Mouse (Mus musculus): Measurements from ENCODE around the gene Rps18. TPM values are rescaled to one million over a fixed set of nuclear protein-coding genes. Genes with fewer than 3 reads are reported as not detected.

The Rps18 gene
- total and polyA plus RNA-seq, 2 experiments = 252 to 1,933 TPM

- under 1% methylated on average over 16 of the region's 20 CpGs for WGBS
- no peak for DNase-seq (ENCODE audit: extremely low read depth, low read depth, low spot score)
- H3K27me3 ChIP-seq (ENCODE audit: control insufficient read depth, insufficient read depth, low read length) = no peaks in the 10 kb centered on the region
- peak overlapping the region; percentile 22; the same call in 1 of the 2 replicates for H3K27ac ChIP-seq (replicated peaks; ENCODE audit: insufficient read depth, low read depth, low read length)
- H3K36me3 ChIP-seq (ENCODE audit: control insufficient read depth, insufficient read depth, low read length) = peaks cover 20% of the 10 kb centered on the region; the same call in 1 of the 2 replicates
- peak overlapping the region; percentile 53 for H3K4me3 ChIP-seq (ENCODE audit: insufficient read depth, low read depth, low read length)
- peaks cover 11% of the 10 kb centered on the region for H3K4me1 ChIP-seq (ENCODE audit: control insufficient read depth, insufficient read depth, low read length)
- H3K9ac ChIP-seq (ENCODE audit: low read depth, low read length) = peak overlapping the region; percentile 62
- peaks cover 15% of the 10 kb centered on the region for H3K79me2 ChIP-seq (ENCODE audit: control insufficient read depth, insufficient read depth, low read length)
- no peak for TF ChIP-seq CTCF (IDR thresholded peaks at IDR 0.05; ENCODE audit: low read depth, low read length)
- TF ChIP-seq POLR2A (IDR thresholded peaks at IDR 0.05; ENCODE audit: extremely low read depth, insufficient read depth, low read length) = no peak
Observed at GRCm38 (mm10) chr17:33916294-33916693, 39.5 kb downstream of the Rps18 start.

GRCm38 (mm10) chr17:33915671-33916250 lies 40.0 kb downstream of the Rps18 start, which contains the start of the genes Tapbp and Zbtb22:
Gene Tapbp, plus strand, starts transcription at chr17:33915899.
Gene Zbtb22, plus strand, starts transcription at chr17:33915904.
- Histone ChIP-seq H3K27me3 (ENCODE audit: control insufficient read depth, insufficient read depth, low read length) (no peaks in the 10 kb centered on the region), H3K4me3 (ENCODE audit: insufficient read depth, low read depth, low read length) (peak within 1 kb of the TSS; percentile 53), H3K9ac (ENCODE audit: low read depth, low read length) (peak within 1 kb of the TSS; percentile 62), H3K36me3 (ENCODE audit: control insufficient read depth, insufficient read depth, low read length) (peaks cover 23% of the 10 kb centered on the region; the same call in 1 of the 2 replicates), H3K27ac (replicated peaks; ENCODE audit: insufficient read depth, low read depth, low read length) (peak within 1 kb of the TSS; percentile 22; the same call in 1 of the 2 replicates), H3K4me1 (ENCODE audit: control insufficient read depth, insufficient read depth, low read length) (peaks cover 11% of the 10 kb centered on the region), H3K79me2 (ENCODE audit: control insufficient read depth, insufficient read depth, low read length) (peaks cover 19% of the 10 kb centered on the region)
- under 1% methylated on average over 33 of the region's 34 CpGs for WGBS
- TF ChIP-seq CTCF (IDR thresholded peaks at IDR 0.05; ENCODE audit: low read depth, low read length) (no peak), POLR2A (IDR thresholded peaks at IDR 0.05; ENCODE audit: extremely low read depth, insufficient read depth, low read length) (0 out of 2 replicates have a peak, but pooled peaks have one; percentile 9)
- DNase-seq (ENCODE audit: extremely low read depth, low read depth, low spot score) = peak; percentile 98

GRCm38 (mm10) chr17:33914969-33915391 lies 40.8 kb downstream of the Rps18 start:
- H3K4me3 ChIP-seq (ENCODE audit: insufficient read depth, low read depth, low read length) = no peak overlapping the region
- H3K27ac ChIP-seq (replicated peaks; ENCODE audit: insufficient read depth, low read depth, low read length) = no peak overlapping the region
- H3K9ac ChIP-seq (ENCODE audit: low read depth, low read length) = no peak overlapping the region

GRCm38 (mm10) chr17:33913905-33914304 lies 41.9 kb downstream of the Rps18 start:
- Histone ChIP-seq H3K27ac (replicated peaks; ENCODE audit: insufficient read depth, low read depth, low read length) (no peak overlapping the region), H3K79me2 (ENCODE audit: control insufficient read depth, insufficient read depth, low read length) (peaks cover 23% of the 10 kb centered on the region), H3K36me3 (ENCODE audit: control insufficient read depth, insufficient read depth, low read length) (peaks cover 23% of the 10 kb centered on the region; the same call in 1 of the 2 replicates), H3K27me3 (ENCODE audit: control insufficient read depth, insufficient read depth, low read length) (no peaks in the 10 kb centered on the region), H3K4me1 (ENCODE audit: control insufficient read depth, insufficient read depth, low read length) (peaks cover 14% of the 10 kb centered on the region), H3K9ac (ENCODE audit: low read depth, low read length) (no peak overlapping the region), H3K4me3 (ENCODE audit: insufficient read depth, low read depth, low read length) (no peak overlapping the region)
- TF ChIP-seq POLR2A (IDR thresholded peaks at IDR 0.05; ENCODE audit: extremely low read depth, insufficient read depth, low read length) (no peak), CTCF (IDR thresholded peaks at IDR 0.05; ENCODE audit: low read depth, low read length) (no peak)
- no peak for DNase-seq (ENCODE audit: extremely low read depth, low read depth, low spot score)
- 95% methylated on average over 8 of the region's 8 CpGs for WGBS

More at GRCm38 (mm10) chr17:33914969-33915391, 40.8 kb downstream of the Rps18 start:
- Histone ChIP-seq H3K4me1 (ENCODE audit: control insufficient read depth, insufficient read depth, low read length) (peaks cover 15% of the 10 kb centered on the region), H3K36me3 (ENCODE audit: control insufficient read depth, insufficient read depth, low read length) (peaks cover 23% of the 10 kb centered on the region; the same call in 1 of the 2 replicates), H3K27me3 (ENCODE audit: control insufficient read depth, insufficient read depth, low read length) (no peaks in the 10 kb centered on the region), H3K79me2 (ENCODE audit: control insufficient read depth, insufficient read depth, low read length) (peaks cover 23% of the 10 kb centered on the region)
- WGBS = 83% methylated on average over 13 of the region's 13 CpGs
- TF ChIP-seq POLR2A (IDR thresholded peaks at IDR 0.05; ENCODE audit: extremely low read depth, insufficient read depth, low read length) = no peak
- no peak for TF ChIP-seq CTCF (IDR thresholded peaks at IDR 0.05; ENCODE audit: low read depth, low read length)
- no peak for DNase-seq (ENCODE audit: extremely low read depth, low read depth, low spot score)

GRCm38 (mm10) chr17:33913264-33913663 lies 42.5 kb downstream of the Rps18 start:
- Histone ChIP-seq H3K27ac (replicated peaks; ENCODE audit: insufficient read depth, low read depth, low read length) (no peak overlapping the region), H3K4me1 (ENCODE audit: control insufficient read depth, insufficient read depth, low read length) (peaks cover 10% of the 10 kb centered on the region), H3K9ac (ENCODE audit: low read depth, low read length) (no peak overlapping the region), H3K79me2 (ENCODE audit: control insufficient read depth, insufficient read depth, low read length) (peaks cover 23% of the 10 kb centered on the region), H3K36me3 (ENCODE audit: control insufficient read depth, insufficient read depth, low read length) (peaks cover 23% of the 10 kb centered on the region; the same call in 1 of the 2 replicates), H3K27me3 (ENCODE audit: control insufficient read depth, insufficient read depth, low read length) (no peaks in the 10 kb centered on the region), H3K4me3 (ENCODE audit: insufficient read depth, low read depth, low read length) (no peak overlapping the region)
- no peak for TF ChIP-seq CTCF (IDR thresholded peaks at IDR 0.05; ENCODE audit: low read depth, low read length)
- TF ChIP-seq POLR2A (IDR thresholded peaks at IDR 0.05; ENCODE audit: extremely low read depth, insufficient read depth, low read length) = no peak
- 88% methylated on average over 10 of the region's 10 CpGs for WGBS
- no peak for DNase-seq (ENCODE audit: extremely low read depth, low read depth, low spot score)

All from liver, adult 2 months (tissue).